Mouse (Mus musculus) midbrain, embryonic 14.5 days (tissue): Measurements from ENCODE around the gene Gramd1b. TPM values are rescaled to one million over a fixed set of nuclear protein-coding genes. Genes with fewer than 3 reads are reported as not detected.

Source experiments
- polyA plus RNA-seq: library from polyadenylated mRNA; unstranded; fragments of >200 nt; fragmentation: Nextera tagmentation; extraction: Ambion mirVana; gene quantifications from 2 replicates; pipeline ENCODE4 v1.2.1, GENCODE M21; 2014

The Gramd1b gene
- polyA plus RNA-seq, 1 experiment from 2014 or later, result 11.3 TPM

Other genes starting within 250 kb of the Gramd1b start
- gene Gm21915, start 139.2 kb upstream of the Gramd1b start, polyA plus RNA-seq, result not detected in 2 replicates
- gene Clmp, start 154.6 kb upstream of the Gramd1b start, polyA plus RNA-seq, result 57.4 and 60.2 TPM in 2 replicates